Mouse (Mus musculus) left cerebral cortex, adult 9 months (tissue): Measurements from ENCODE around the gene Rnh1.

Experiments used
- DNase-seq, 2 experiments: peaks; one replicate each; pipeline ENCODE4 v3.0.0; 2022; ENCODE audit warnings: low spot score in 2 of 2

Gene Rnh1

GRCm38 (mm10) chr7:141164850-141165249 lies 7.8 kb downstream of the Rnh1 start:
- peak in 1 of 2 experiments; percentile 30 for DNase-seq

DNA sequence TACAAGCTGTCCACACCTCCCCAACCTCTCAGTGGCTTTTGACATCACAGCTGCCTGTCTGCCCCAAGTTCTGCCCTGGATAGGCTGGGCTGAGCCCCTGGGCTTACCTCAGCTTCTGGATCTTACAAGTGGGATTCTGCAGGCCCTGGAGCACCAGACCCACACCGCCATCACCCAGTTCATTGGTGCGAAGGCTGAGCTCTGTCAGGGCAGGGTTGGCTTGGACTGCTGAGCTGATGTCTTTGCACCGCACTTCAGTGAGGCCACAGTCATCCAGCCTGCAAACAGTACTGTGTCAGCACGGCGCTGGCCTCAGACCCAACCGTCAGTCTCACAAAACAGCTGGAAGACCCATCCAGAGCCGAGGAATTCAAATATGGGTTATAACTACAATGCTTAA lies 8.3 kb downstream of the Rnh1 start:
- no peak for DNase-seq

- DNase-seq = no peak
Measured at GRCm38 (mm10) chr7:141155362-141155761, 17.3 kb downstream of the Rnh1 start.

- no peak for DNase-seq
Measured at GRCm38 (mm10) chr7:141148639-141149038, 24.0 kb downstream of the Rnh1 start.

DNA sequence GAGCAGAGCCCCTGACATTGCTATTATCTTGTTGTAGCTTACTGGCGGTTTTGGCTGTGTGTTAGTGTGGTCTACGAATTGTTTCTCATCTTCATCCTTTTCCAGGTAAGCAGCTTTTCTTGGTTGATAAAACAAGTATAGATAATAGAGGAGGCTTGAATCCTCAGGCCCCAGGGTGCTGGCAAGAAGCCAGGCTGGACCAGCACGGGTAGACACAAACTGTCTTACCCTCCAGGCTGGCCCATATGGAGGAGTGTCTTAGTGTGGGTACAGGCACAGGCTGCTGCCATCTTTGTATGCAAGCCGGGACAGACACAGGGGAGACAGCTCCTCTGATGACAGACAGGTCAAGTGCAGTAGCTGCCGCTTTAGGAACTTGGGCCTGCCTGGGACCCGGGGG lies 25.6 kb downstream of the Rnh1 start:
- DNase-seq = no peak

DNA sequence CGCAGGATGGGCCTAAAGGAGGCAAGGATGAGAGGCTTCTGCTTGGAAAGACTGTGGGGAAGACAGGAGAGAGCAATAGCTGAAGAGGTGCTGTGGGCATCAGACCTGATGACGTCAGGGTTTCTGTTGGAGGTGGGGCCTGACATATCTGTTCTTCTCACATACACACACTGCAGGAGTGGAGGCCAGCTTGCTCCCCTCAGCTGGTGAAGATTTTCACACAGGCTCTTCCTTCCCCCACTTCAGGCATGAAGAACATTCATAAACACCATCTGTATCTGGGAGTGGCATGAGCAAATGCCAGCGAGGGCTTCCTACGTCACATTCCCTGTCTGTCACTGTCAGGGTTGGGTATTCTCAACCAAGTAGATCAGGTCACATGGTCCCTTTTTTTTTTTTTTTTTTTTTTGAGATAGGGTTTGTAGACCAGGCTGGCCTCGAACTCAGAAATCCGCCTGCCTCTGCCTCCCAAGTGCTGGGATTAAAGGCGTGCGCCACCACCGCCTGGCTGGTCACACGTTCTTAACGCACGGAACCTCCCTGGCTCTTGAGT lies 26.5 kb downstream of the Rnh1 start:
- no peak for DNase-seq

DNA sequence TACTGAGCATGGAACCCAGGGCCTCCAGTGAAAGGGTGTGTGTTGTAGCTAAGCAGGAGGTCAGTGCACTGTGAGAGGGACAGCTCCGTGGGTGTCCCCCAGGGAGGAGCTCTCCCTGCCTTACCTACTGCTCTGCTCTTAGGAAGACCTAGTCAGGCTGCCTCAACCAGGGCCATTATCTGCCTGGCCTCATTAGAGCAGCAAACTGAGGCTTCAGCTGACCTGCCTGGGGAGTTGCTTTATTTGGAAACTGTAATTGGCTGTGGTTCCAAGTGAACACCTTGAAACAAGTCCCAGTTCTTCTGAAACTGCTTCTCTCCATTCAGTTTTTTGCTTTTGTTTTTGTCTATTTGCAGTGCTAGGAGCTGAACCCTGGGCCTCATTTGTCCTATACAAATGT lies 27.3 kb downstream of the Rnh1 start:
- DNase-seq = no peak

- DNase-seq = no peak
Measured at GRCm38 (mm10) chr7:141144650-141145049, 28.0 kb downstream of the Rnh1 start.

DNA sequence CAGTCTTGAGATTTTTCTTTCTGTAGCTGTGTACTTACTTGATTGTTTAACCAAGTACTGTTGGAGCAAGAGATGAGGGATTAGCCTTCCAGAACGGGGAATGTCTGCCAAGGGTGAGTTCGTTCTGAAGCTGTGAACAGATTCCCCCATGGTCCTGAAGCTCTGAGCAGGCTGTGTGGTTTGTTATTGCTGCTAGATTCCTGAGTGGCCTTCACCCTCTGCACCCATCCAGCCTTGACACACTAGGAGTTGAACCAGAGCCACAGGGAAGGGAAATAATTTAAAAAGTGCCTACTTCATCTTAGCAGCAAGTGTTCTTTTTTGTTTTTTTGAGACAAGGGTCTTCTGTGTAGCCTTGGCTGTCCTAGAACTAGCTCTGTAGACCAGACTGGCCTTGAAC lies 28.8 kb downstream of the Rnh1 start:
- no peak for DNase-seq

- DNase-seq = no peak
Measured at GRCm38 (mm10) chr7:141143112-141143511, 29.5 kb downstream of the Rnh1 start.

GRCm38 (mm10) chr7:141141326-141141725 lies 31.3 kb downstream of the Rnh1 start:
- DNase-seq = no peak

GRCm38 (mm10) chr7:141131904-141132755 lies 40.5 kb downstream of the Rnh1 start:
- DNase-seq = no peak

GRCm38 (mm10) chr7:141131024-141131820 lies 41.4 kb downstream of the Rnh1 start:
- DNase-seq = peak; percentile 76 to 88

DNA sequence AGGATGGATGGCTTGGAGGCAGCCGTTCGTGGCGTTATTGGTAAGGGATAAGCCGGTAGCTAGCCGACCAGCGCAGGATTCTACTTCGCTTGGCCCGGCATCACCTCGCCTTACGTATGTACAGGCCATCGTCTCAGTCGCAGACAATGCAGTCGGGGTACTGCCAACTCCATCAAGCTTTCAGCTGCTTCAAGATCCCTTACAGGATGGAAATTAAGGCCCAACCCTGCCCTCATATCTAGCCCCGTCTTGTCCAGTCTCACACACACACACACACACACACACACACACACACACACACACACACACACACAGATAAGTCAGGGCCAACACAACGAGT lies 49.2 kb downstream of the Rnh1 start:
- DNase-seq = no peak

- DNase-seq = peak; percentile 83 to 90
Measured at GRCm38 (mm10) chr7:141122689-141123516, 49.8 kb downstream of the Rnh1 start.

DNA sequence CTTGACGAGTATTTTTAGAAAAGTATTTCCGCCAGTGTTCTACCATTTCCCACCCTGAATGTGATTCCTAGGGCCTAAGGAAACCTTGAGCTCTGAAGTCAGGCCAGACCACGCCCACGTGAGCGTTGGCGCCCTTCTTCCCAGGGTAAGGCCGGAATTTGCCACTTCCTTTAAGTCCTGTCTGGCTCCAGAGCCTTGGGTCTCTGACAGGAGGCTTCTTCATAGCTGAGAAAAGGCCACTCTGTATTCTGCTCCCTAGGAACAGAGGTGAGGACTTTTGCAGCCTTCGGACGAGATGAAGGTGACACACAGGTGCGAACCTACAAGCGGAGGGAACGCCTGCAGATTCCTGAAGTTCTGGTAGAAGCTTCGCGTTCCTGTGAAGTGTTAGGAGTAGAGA lies 50.4 kb downstream of the Rnh1 start, which contains the start of gene Ptdss2:
Gene Ptdss2 (plus strand): TSS at position 138 of the 400 bp plus-strand sequence.
- no peak for DNase-seq

- no peak for DNase-seq
Measured at GRCm38 (mm10) chr7:141121051-141121531, 51.6 kb downstream of the Rnh1 start.

- no peak for DNase-seq
Measured at GRCm38 (mm10) chr7:141120605-141121004, 52.1 kb downstream of the Rnh1 start.

- no peak for DNase-seq
Measured at GRCm38 (mm10) chr7:141119487-141119886, 53.2 kb downstream of the Rnh1 start.

DNA sequence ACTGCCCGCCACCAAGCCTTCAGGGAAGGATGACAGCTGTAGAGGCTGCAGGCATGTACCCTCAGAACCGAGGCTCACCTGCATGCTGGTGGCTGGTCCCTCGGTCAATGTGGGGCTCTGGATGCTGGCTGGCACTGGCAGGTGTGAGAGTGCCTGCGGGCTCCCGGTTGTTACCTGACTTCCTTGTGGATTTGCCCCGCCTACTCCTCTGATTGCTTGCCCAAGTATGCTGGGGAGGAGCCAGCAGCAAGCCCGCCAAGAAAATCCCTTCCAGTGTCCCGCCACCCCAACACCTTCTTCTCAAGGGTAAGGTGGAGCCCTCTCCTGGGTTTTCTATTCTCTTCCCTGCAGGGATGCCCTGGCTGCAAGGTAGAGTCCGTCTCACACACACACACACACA lies 55.0 kb downstream of the Rnh1 start, which contains the start of gene Ano9:
Gene Ano9 (minus strand): TSS at position 171 of the 400 bp plus-strand sequence.
- no peak for DNase-seq

DNA sequence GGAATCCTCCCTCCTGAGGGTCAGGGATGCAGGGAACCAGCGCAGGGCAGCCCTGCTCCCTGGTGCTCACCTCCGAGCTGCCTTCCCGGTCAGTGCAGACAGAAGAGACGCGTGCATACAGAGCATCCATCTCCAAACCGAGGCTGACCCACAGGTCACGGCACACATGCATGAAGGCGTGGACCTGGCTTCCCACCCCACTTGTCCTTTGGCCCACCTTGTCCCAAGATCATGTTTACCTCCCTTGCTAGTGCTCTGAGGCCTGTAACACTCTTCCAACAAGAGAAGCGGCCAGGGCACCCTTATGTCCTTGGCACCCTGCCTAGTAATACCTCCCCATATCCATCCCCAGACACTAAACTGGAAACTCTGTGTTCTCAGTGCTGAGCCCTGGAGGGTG lies 56.8 kb downstream of the Rnh1 start:
- DNase-seq = no peak
